Mouse (Mus musculus): Measurements from ENCODE around the gene Pcbp2. TPM values are rescaled to one million over a fixed set of nuclear protein-coding genes. Genes with fewer than 3 reads are reported as not detected.

The Pcbp2 gene
- polyA plus RNA-seq, 1 experiment, result 892 TPM

GRCm38 (mm10) chr15:102459381-102459780, 11.0 kb upstream of the Pcbp2 start:
- Histone ChIP-seq H3ac (ENCODE audit: control insufficient read depth, insufficient read length) (no peak overlapping the region), H3K79me2 (ENCODE audit: control insufficient read depth, insufficient read depth) (peaks cover 14% of the 10 kb centered on the region), H3K36me3 (ENCODE audit: control insufficient read depth, insufficient read depth) (peaks cover 13% of the 10 kb centered on the region), H3K4me3 (peak overlapping the region; percentile 65), H3K4me2 (ENCODE audit: low read depth) (peak overlapping the region; percentile 93), H3K27me3 (ENCODE audit: control insufficient read depth, insufficient read depth, insufficient read length) (no peaks in the 10 kb centered on the region)
- TF ChIP-seq TCF3 (IDR thresholded peaks at IDR 0.05; ENCODE audit: insufficient read length, low read depth) (no peak), MAX (IDR thresholded peaks at IDR 0.05; ENCODE audit: low read depth) (no peak), TCF12 (IDR thresholded peaks at IDR 0.05; ENCODE audit: insufficient read depth, poor library complexity, severe bottlenecking) (no peak), SRF (IDR thresholded peaks at IDR 0.05; ENCODE audit: control insufficient read depth, insufficient read length, low read depth) (no peak), E2F4 (IDR thresholded peaks at IDR 0.05; ENCODE audit: insufficient read depth) (no peak), POLR2AphosphoS2 (IDR thresholded peaks at IDR 0.05; ENCODE audit: insufficient read length, low read depth) (no peak), MYOD1 (IDR thresholded peaks at IDR 0.05; ENCODE audit: control insufficient read depth in 1 of 3, insufficient read length in 2 of 3, low read depth in 2 of 3) (no peak), REST (IDR thresholded peaks at IDR 0.05; ENCODE audit: insufficient read depth, insufficient read length) (no peak), USF1 (IDR thresholded peaks at IDR 0.05; ENCODE audit: low read depth) (no peak), MYOG (IDR thresholded peaks at IDR 0.05; ENCODE audit: control insufficient read depth in 1 of 3, insufficient read depth in 1 of 3, insufficient read length in 2 of 3, low read depth in 2 of 3) (no peak), POLR2A (IDR thresholded peaks at IDR 0.05; ENCODE audit: insufficient read length, low read depth) (no peak), CEBPB (IDR thresholded peaks at IDR 0.05; ENCODE audit: insufficient read depth, poor library complexity, severe bottlenecking) (no peak)

- Histone ChIP-seq H3K79me2 (ENCODE audit: control insufficient read depth, insufficient read depth) (peaks cover 14% of the 10 kb centered on the region), H3ac (ENCODE audit: control insufficient read depth, insufficient read length) (no peak overlapping the region), H3K4me3 (peak overlapping the region; percentile 65), H3K36me3 (ENCODE audit: control insufficient read depth, insufficient read depth) (peaks cover 13% of the 10 kb centered on the region), H3K4me2 (ENCODE audit: low read depth) (peak overlapping the region; percentile 93), H3K27me3 (ENCODE audit: control insufficient read depth, insufficient read depth, insufficient read length) (no peaks in the 10 kb centered on the region)
- TF ChIP-seq TCF3 (IDR thresholded peaks at IDR 0.05; ENCODE audit: insufficient read length, low read depth), result no peak
- TF ChIP-seq REST (IDR thresholded peaks at IDR 0.05; ENCODE audit: insufficient read depth, insufficient read length), result no peak
- TF ChIP-seq POLR2AphosphoS2 (IDR thresholded peaks at IDR 0.05; ENCODE audit: insufficient read length, low read depth), result no peak
- no peak for TF ChIP-seq USF1 (IDR thresholded peaks at IDR 0.05; ENCODE audit: low read depth)
- no peak for TF ChIP-seq CEBPB (IDR thresholded peaks at IDR 0.05; ENCODE audit: insufficient read depth, poor library complexity, severe bottlenecking)
- no peak for TF ChIP-seq MYOG (IDR thresholded peaks at IDR 0.05; ENCODE audit: control insufficient read depth in 1 of 3, insufficient read depth in 1 of 3, insufficient read length in 2 of 3, low read depth in 2 of 3)
- TF ChIP-seq MYOD1 (IDR thresholded peaks at IDR 0.05; ENCODE audit: control insufficient read depth in 1 of 3, insufficient read length in 2 of 3, low read depth in 2 of 3), result no peak
- no peak for TF ChIP-seq E2F4 (IDR thresholded peaks at IDR 0.05; ENCODE audit: insufficient read depth)
- TF ChIP-seq SRF (IDR thresholded peaks at IDR 0.05; ENCODE audit: control insufficient read depth, insufficient read length, low read depth), result no peak
- TF ChIP-seq TCF12 (IDR thresholded peaks at IDR 0.05; ENCODE audit: insufficient read depth, poor library complexity, severe bottlenecking), result no peak
- TF ChIP-seq MAX (IDR thresholded peaks at IDR 0.05; ENCODE audit: low read depth), result no peak
- no peak for TF ChIP-seq POLR2A (IDR thresholded peaks at IDR 0.05; ENCODE audit: insufficient read length, low read depth)
Measured at GRCm38 (mm10) chr15:102459847-102460246, 10.5 kb upstream of the Pcbp2 start.

GRCm38 (mm10) chr15:102460409-102460808, 9.9 kb upstream of the Pcbp2 start:
- H3ac ChIP-seq (ENCODE audit: control insufficient read depth, insufficient read length), result no peak overlapping the region
- peak overlapping the region; percentile 93 for H3K4me2 ChIP-seq (ENCODE audit: low read depth)
- H3K36me3 ChIP-seq (ENCODE audit: control insufficient read depth, insufficient read depth), result peaks cover 13% of the 10 kb centered on the region
- peak overlapping the region; percentile 65 for H3K4me3 ChIP-seq
- TF ChIP-seq E2F4 (IDR thresholded peaks at IDR 0.05; ENCODE audit: insufficient read depth) (no peak), MAX (IDR thresholded peaks at IDR 0.05; ENCODE audit: low read depth) (no peak), CEBPB (IDR thresholded peaks at IDR 0.05; ENCODE audit: insufficient read depth, poor library complexity, severe bottlenecking) (no peak), TCF12 (IDR thresholded peaks at IDR 0.05; ENCODE audit: insufficient read depth, poor library complexity, severe bottlenecking) (no peak), TCF3 (IDR thresholded peaks at IDR 0.05; ENCODE audit: insufficient read length, low read depth) (no peak), MYOG (IDR thresholded peaks at IDR 0.05; ENCODE audit: control insufficient read depth in 1 of 3, insufficient read depth in 1 of 3, insufficient read length in 2 of 3, low read depth in 2 of 3) (no peak), REST (IDR thresholded peaks at IDR 0.05; ENCODE audit: insufficient read depth, insufficient read length) (no peak), POLR2AphosphoS2 (IDR thresholded peaks at IDR 0.05; ENCODE audit: insufficient read length, low read depth) (no peak), MYOD1 (IDR thresholded peaks at IDR 0.05; ENCODE audit: control insufficient read depth in 1 of 3, insufficient read length in 2 of 3, low read depth in 2 of 3) (no peak), USF1 (IDR thresholded peaks at IDR 0.05; ENCODE audit: low read depth) (no peak), POLR2A (IDR thresholded peaks at IDR 0.05; ENCODE audit: insufficient read length, low read depth) (no peak), SRF (IDR thresholded peaks at IDR 0.05; ENCODE audit: control insufficient read depth, insufficient read length, low read depth) (no peak)
- H3K27me3 ChIP-seq (ENCODE audit: control insufficient read depth, insufficient read depth, insufficient read length), result no peaks in the 10 kb centered on the region
- peaks cover 14% of the 10 kb centered on the region for H3K79me2 ChIP-seq (ENCODE audit: control insufficient read depth, insufficient read depth)

GRCm38 (mm10) chr15:102460971-102461370, 9.4 kb upstream of the Pcbp2 start:
- Histone ChIP-seq H3K36me3 (ENCODE audit: control insufficient read depth, insufficient read depth) (peaks cover 13% of the 10 kb centered on the region), H3K4me2 (ENCODE audit: low read depth) (peak overlapping the region; percentile 93), H3K79me2 (ENCODE audit: control insufficient read depth, insufficient read depth) (peaks cover 14% of the 10 kb centered on the region), H3ac (ENCODE audit: control insufficient read depth, insufficient read length) (no peak overlapping the region), H3K27me3 (ENCODE audit: control insufficient read depth, insufficient read depth, insufficient read length) (no peaks in the 10 kb centered on the region), H3K4me3 (peak overlapping the region; percentile 65)
- TF ChIP-seq MAX (IDR thresholded peaks at IDR 0.05; ENCODE audit: low read depth), result no peak
- peak; percentile 52 for TF ChIP-seq USF1 (IDR thresholded peaks at IDR 0.05; ENCODE audit: low read depth)
